Mouse (Mus musculus): ENCODE data around the gene Stxbp4.

Stxbp4 gene

DNA sequence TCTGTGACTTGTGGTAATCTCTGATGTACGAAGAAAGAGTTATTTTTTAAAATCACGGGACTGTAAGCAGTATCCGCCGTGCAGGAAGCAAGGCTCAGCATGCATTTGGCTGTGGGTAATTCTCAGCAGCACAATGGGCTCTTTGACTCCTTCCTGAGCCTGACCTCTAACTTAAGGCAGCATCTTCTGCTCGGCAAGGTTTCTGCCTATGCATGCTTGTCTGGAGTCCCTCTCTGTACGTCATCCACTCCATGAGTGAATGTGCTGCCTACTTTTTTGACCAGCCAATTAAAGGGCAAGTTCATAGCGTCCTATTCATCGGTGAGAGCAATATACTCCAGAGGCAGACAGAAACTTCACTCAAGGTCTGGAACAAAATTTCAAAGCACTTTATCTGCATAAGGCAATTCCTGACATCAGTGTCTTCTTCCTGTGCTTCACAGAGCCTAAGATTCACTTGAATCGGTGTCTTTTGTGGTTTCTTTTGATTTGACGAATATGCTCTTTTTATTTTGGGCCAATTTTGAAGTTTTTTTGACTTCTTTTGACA, 173.8 kb downstream of the Stxbp4 start:
- DNase-seq (ENCODE audit: low spot score in 2 of 2): no peak

GRCm38 (mm10) chr11:90460458-90460857, 177.4 kb downstream of the Stxbp4 start:
- no peak for DNase-seq (ENCODE audit: low spot score in 2 of 2)

DNA sequence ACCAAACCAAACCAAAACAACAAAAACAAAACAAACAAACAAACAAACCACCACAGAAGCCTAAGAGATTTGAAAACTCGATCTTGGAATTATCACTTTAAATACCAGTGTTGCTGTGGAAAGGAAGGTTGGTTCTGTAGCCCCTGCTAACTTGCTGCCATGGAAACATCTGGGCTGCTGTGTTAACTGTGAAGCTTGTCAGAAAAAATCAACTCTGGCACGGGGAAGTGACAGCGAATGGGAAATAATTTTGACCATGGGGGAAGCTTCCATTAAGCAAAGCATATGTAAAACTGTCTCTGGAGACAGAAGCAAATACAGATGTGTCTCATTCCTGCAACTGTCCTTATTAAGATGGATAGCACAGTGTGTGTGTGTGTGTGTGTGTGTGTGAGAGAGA, 185.8 kb downstream of the Stxbp4 start:
- DNase-seq (ENCODE audit: low spot score in 2 of 2): no peak

DNA sequence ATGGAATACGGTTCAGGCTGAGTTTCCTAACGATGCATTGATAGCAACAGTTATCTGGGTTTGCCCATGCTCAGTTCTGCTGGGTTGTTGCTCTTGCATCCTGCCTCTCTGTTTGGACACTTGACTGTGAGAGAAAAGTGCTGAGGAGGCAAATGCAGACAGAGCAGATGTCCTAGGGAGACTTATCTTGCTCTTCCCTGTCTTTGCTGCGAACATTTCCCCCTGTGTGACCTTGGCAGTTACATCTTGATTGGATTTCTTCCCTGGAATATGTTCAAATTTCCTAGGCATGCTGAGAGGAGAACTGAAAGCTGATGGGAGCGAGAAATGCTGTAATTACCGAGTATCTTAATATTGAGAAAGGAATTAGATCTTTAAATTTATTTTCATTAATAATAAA, 186.4 kb downstream of the Stxbp4 start:
- no peak for DNase-seq (ENCODE audit: low spot score in 2 of 2)

DNA sequence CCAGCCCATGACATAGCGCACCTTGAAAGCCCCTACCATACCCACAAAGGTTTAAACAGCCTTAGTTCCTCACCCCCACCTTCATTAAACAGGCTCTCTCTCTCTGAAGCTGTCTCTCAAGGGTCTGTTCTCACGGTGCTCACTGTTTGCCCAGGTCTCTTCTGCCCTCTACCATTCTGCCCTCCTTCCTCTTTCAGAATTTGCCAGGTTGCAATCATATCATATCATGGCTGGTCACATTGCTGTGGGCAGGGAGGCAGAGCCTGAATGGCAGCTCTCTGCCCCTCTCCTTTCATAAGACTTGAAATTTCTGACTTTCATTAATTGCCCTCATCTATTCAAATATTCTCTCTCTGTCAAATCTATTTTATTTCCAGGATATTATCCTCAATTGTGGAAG, 195.4 kb downstream of the Stxbp4 start:
- no peak for DNase-seq (ENCODE audit: low spot score in 2 of 2)

- DNase-seq (ENCODE audit: low spot score in 2 of 2): no peak
These were observed 197.0 kb downstream of the Stxbp4 start for GRCm38 (mm10) chr11:90440851-90441250.

GRCm38 (mm10) chr11:90438768-90439167, 199.1 kb downstream of the Stxbp4 start:
- DNase-seq (ENCODE audit: low spot score in 2 of 2): no peak

Data from thymus, postnatal 10 days (tissue).